Mouse (Mus musculus) c-Kit-positive CD71-positive TER-119-negative erythroid progenitor cells, embryonic 14.5 days (primary cell): ENCODE results near the gene Zfp53.
"Not testable (repeated sequence)": the region's sequence is repeated elsewhere in the genome, so short reads cannot be mapped to it uniquely, and the experiment has no call there.

Experiments used
- DNase-seq: peaks from one replicate; pipeline ENCODE4 v3.0.0-alpha.2; 2013; ENCODE audit warnings: low read depth

Gene Zfp53

DNA sequence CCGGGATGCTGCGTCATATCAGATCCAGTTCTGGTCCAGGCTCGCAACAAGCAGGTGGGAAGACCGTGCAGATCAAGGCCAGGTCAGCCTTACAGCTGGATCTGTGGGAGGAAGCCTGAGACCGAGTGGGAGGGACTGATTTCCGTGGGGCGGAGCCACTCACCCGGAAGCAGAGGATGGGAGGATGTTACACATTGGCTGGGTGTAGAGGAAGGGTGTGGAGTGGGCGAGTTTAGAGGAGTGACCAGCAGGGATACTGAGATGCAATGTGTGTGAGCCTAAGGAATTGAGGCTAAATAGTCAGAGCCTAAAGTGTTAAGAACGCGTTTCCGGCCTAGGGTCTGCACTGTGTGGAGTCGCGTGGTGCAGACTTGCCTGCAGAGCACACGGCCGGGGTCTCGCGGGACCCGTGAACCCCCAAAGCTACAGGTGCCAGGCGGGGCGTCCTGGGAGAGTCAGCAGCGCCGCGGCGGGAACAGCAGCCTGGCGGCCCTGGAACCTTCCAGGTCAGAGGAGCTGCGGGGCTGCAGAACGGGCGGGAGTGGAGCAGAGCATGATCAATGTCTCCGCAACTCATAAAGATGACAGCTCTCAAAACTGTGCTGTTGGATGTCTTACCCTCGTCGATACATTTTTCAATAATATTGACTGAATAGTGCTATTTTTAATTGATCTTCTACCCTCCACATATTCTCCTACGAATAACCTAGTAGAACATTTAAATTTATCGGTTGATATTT, at the start of gene Zfp53:
Zfp53 (plus strand) TSS at position 239 of the 740 bp plus-strand sequence.
- peak; percentile 70 for DNase-seq

DNA sequence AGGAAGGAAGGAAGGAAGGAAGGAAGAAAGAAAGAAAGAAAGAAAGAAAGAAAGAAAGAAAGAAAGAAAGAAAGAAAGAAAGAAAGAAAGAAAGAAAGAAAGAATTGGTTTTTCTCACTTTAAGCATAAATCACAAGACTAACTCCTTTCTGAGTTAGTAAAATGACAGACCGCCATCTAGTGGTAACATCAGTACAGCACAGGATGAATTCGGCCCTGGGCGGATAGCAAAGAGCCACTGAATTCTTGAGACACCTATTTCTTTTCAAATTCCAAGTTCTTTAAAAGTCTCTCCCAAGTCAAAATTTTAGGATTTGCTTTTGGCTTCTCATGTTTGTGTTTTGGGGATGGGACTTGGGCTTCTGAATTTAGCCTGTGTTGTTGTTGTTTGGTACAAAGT, 39.1 kb upstream of the Zfp53 start:
- DNase-seq: peak; percentile 83

DNA sequence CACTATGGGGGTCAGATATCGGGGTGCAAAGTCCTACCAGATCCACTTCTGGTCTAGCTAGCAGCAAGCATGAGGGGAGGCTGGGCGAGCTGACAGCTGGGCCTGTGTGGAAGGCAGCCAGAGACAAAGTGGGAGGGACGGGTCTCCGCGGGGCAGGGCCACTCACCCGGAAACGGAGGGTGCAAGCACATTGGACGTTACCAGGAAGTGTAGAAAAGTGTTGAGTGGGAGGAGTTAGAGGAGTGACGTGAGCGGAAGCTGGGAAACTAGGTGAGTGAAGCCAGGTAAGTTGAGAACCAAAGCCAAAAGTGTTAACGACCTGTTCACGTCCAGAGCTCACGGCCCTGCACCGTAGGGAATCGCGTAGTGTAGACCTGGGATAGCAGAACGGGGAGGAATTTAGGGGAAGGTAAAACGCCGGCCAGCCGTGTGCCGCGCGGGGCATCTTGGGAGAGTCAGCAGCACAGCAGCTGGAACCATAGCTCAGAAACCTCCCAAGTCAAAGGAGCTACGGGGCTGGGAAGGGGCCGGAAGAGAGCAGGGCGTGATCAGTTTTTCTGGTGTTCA, 38.6 kb upstream of the Zfp53 start, which contains the start of gene Zfp51:
Zfp51 (plus strand) TSS at position 237 of the 567 bp plus-strand sequence.
- DNase-seq: peak; percentile 91

GRCm38 (mm10) chr17:21463550-21463949, 25.2 kb upstream of the Zfp53 start:
- DNase-seq: no peak

- peak; percentile 21 for DNase-seq
Observed at GRCm38 (mm10) chr17:21472032-21472652, 16.7 kb upstream of the Zfp53 start.

- DNase-seq: peak; percentile 60
Observed at GRCm38 (mm10) chr17:21472653-21473307, 16.0 kb upstream of the Zfp53 start.

DNA sequence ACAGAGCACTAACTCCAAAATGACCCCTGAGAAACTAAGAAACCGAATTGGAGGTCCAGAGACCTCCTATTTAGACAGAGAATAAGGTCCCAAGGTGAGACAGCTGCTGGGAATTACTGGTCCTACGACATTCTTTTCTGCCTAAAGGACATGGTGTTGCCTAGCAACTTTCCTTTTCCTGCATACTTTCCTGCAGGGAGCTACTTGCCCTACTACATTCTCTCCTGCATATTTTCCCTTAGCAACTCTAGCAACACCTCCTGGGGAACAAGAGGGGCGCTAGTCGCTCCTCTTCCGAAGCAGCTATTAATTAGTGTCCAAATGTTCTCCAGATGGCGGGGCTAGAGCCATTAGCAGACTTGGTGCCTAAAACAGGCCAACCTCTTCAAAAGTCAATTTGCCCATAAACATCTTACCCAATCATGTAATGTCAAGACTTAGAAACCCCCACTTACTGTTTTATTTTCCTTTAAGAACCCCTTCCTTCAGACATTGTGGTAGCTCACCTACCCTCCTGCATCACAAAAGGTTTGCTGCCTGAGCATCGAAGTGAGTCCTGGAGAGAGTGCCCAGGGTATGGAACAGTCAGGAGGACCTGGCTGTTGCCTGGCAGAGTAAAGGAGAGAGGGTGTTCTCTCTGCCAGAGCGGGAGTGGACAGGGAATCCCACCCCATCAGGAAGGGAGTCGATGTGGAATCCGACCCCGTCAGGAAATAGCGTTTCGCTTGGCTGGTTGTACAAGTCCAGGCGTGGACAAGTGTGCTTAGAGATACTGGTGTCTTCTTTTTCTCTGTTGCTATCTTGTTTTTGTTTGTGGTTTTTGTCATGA, 15.2 kb upstream of the Zfp53 start:
- DNase-seq: peak; percentile 13

DNA sequence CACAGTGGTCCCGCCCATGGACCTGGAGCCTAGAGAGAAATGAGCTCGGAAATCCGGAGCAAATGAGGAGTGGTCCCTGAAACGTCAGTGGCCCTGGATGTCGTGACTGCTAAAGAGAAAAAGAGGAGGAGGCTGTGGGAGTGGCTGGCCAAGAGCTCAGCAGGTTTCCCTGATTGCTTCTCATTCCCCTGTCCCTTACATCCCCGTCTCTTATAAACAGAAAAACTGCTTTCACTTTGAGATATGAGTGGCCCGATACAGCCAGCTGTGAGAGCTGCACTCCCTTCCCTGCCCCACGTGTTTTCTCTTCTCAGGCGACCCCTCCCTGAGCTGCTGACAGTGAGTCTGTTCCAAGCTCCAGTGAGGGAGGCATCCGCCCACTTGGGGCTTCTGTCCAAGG, 14.1 kb upstream of the Zfp53 start:
- DNase-seq: not testable (repeated sequence)

- DNase-seq: not testable (repeated sequence)
Observed at GRCm38 (mm10) chr17:21475290-21475689, 13.5 kb upstream of the Zfp53 start.

- not testable (repeated sequence) for DNase-seq
Observed at GRCm38 (mm10) chr17:21476351-21476750, 12.4 kb upstream of the Zfp53 start.

DNA sequence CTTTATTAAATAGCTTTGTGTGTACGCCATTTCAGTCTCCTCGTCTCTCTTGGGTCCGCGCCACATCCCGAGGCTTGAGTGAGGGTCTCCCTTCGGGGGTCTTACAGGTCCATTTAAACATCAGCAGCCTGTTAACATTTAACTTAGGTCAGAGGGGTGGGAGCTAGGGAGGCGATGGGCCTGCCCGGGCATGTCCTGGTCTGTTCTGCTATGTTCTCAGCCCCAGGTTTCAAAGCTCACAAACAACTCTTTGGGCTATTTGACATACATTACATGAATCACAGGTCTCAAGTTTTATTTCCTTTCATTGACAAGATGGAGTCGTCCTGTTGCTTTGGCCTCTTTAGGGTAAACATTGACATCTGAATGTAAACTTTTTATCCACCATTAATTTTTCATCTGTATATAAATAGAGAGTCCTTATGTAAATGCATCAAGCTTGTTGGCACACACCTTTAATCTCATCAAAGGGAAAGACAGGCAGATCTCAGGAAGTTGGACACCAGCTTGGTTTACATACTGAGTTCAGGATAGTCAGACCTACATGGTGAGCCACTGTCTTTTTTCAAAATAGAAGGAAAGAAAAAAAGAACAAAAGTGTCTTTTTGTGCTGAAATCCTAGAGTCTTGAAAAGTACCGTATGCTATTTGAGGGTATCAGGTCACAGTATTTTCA, 10.6 kb upstream of the Zfp53 start:
- DNase-seq: not testable (repeated sequence)

DNA sequence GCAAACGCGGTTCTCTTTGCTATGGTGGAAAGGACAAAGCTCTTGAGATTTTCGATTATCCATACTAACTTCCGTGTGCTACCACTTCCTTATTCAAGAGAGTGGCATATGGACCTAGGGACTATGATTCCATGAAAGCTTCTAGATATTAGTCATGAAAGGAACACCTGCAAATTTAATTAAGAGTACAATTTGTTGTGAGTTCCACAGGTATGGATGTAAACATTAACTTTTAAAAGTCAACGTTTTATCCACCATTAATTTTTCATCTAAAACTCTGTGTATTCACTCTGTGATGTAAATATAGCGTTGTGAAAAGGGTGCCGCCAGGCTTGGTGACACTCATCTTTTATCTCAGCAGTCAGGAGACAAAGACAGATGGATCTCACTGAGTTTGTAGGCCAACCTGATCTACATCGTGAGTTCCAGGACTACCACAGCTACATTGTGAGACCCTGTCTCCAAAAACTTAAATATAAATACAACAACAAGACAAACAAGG, 753 bp downstream of the Zfp53 start:
- peak; percentile 20 for DNase-seq

GRCm38 (mm10) chr17:21501365-21501764, 12.6 kb downstream of the Zfp53 start:
- no peak for DNase-seq

DNA sequence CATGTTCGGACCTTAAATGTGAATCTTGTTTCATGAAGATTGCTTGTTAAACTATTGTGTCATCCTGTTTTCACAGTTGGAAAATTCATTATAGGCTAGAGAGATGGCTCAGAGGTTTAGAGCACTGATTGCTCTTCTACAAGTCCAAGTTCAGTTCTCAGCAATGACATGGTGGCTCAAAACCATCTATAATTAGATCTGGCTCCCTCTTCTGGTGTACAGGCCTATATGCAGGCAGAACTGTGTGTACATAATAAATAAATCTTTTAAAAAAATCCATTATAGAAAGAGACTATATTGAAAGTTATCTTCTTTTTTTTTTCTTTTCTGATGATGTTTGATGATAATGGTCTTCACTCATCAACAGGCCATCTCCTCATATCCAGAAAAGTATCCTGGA, 15.7 kb downstream of the Zfp53 start:
- DNase-seq: no peak

DNA sequence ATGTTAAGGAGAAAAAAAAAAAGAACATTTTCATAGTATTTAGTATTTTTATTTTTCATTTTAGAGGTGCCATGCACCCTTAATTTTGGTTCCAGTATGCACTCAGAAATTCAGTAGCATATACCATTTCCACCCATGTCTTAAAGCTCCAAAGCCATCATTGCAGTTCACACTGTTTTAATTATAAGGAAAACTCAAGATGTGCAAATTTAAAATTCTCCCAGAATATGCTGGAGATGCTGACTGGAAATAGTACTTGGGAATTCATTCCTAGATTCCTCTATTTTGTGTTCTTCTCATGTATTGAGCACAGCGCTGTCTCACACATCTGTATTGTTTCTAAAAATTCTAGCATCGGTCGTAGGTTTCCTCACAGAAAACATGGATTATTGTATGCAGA, 17.5 kb downstream of the Zfp53 start:
- DNase-seq: no peak

- no peak for DNase-seq
Observed at GRCm38 (mm10) chr17:21509756-21510155, 21.0 kb downstream of the Zfp53 start.

GRCm38 (mm10) chr17:21515403-21516105, 26.8 kb downstream of the Zfp53 start:
- peak; percentile 79 for DNase-seq

DNA sequence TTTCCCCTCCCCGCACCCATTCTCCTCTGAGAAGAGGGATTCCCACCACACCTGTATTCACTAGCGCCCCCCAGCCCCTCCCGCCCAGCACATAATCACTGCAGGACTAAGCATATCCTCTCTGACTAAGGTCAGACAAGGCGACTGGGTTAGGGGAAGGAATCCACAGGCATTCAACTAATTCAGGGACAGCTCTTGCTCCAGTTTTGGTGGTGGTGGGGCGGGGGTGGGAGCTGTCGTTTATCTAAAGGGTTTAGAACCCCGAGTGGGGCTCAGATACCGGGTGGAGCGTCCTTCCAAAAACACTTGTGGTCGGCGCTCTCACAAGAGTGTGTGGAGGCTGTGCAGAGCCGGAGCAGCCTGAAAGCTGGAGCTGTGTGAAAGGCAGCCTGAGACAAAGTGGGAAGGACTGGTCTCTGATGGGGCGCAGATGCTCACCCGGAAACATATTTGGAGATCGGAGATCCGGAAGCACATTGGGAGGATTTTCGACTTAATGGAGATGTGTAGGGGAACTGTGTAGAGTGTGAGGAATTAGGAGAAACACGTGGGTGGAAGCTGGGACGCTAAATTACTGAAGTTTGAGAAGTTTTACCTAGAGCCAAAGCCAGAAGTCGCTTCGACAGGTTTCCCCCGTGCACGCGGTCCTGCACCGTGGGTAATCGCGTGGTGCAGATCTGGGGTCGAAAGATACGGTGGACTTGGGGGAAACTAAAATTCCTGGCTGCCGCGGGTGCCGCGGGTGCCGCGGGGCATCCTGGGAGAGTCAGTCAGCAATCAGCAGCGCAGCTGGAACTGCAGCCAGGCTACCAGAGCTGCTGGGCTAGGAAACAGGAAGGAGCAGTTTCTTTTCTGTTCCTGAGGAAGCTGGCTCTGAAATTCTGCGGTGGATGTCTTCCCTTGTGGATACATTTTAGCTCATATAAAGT, 27.7 kb downstream of the Zfp53 start:
- peak; percentile 51 for DNase-seq

DNA sequence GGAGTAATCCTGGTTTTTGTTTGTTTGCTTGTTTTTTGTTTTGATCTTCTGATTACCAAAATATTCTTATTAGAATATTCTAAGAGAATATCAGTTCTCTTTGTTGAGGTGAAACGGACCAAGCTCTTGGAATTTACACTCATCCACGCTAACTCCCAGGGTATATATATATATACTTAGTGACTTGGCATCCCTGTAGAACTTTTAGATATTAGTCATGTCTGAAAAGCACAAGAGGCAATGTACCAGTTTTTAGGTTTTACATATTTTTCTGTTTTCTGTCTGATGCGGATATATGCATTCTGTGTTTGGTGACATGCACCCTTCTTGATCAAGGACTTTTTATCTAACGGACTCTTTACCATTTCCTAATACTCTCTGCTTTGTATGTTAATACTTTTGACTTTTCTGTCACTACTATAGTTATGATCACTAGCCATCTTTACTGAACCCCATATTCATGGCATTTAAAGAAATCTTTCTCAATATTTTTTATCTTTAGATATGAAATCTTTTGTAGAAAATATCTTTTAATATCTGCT, 28.4 kb downstream of the Zfp53 start:
- DNase-seq: no peak
